Mouse (Mus musculus): ENCODE results near the gene Zcchc17.

DNA sequence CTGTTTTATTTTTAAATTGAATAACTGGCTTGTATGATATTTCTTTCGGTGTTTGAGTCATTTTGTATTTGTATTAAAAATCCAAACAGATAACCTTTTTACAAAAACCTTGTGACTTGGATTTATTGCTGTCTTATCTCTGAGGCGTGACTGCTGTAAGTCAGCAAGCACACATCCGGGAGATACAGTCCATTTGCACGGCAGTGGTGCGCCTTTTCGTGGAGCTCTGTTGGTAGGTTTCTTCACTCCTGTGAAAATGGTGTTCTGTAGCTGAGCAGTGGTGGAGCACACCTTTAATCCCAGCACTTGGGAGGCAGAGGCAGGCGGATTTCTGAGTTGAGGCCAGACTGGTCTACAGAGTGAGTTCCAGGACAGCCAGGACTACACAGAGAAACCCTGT lies 30.2 kb upstream of the Zcchc17 start:
- TF ChIP-seq USF1 (IDR thresholded peaks at IDR 0.05; ENCODE audit: low read depth) (no peak), CTCF (IDR thresholded peaks at IDR 0.05; ENCODE audit: control insufficient read depth, insufficient read depth, insufficient read length) (no peak), MAX (IDR thresholded peaks at IDR 0.05) (no peak)

Data from C2C12 (cell line).